Mouse (Mus musculus) megakaryocyte, embryonic 14.5 days (primary cell): ENCODE results near the gene Tmem163. TPM values are rescaled to one million over a fixed set of nuclear protein-coding genes. Genes with fewer than 3 reads are reported as not detected.

Experiments
- H3K27me3 ChIP-seq: replicated peaks from 2 replicates; pipeline ENCODE3; 2012; ENCODE audit warnings: inconsistent platforms
- H3K36me3 ChIP-seq: replicated peaks from 2 replicates; pipeline ENCODE3; 2012; ENCODE audit warnings: low read length, inconsistent platforms, mixed read lengths
- H3K4me1 ChIP-seq: 2 replicates; pipeline ENCODE4 v1.6.1; 2012; ENCODE audit warnings: inconsistent platforms
- H3K4me3 ChIP-seq: replicated peaks from 2 replicates; pipeline ENCODE3; 2012; ENCODE audit warnings: moderate library complexity, mild to moderate bottlenecking, inconsistent platforms
- H3K9me3 ChIP-seq: 2 replicates; pipeline ENCODE4 v1.6.1; 2012; ENCODE audit warnings: inconsistent platforms
- FLI1 ChIP-seq: IDR thresholded peaks from 2 replicates; pipeline ENCODE4 v1.6.1; 2012; ENCODE audit warnings: low read length, inconsistent platforms, mixed read lengths
- GATA1 ChIP-seq: IDR thresholded peaks from 3 replicates; pipeline ENCODE4 v1.6.1; 2012; ENCODE audit warnings: mixed read lengths, low read length, inconsistent platforms, borderline replicate concordance
- polyA plus RNA-seq: library from polyadenylated mRNA; stranded (reverse); fragments of >175 nt; gene quantifications from 2 replicates; pipeline ENCODE4 v1.2.3, GENCODE M21; 2012; ENCODE audit warnings: low replicate concordance; ENCODE audit not compliant: insufficient read depth

The Tmem163 gene
- polyA plus RNA-seq, 1 experiment: 41.1 TPM

- no peaks in the 10 kb centered on the region for H3K9me3 ChIP-seq
- TF ChIP-seq GATA1 (no peak), FLI1 (no peak)
- 0 out of 2 replicates have a peak, but pooled peaks cover 4% of the 10 kb centered on the region for H3K4me1 ChIP-seq
These were observed 236.2 kb downstream of the Tmem163 start for GRCm38 (mm10) chr1:127442880-127443877.

GRCm38 (mm10) chr1:127441736-127442135, 237.6 kb downstream of the Tmem163 start:
- TF ChIP-seq FLI1 (no peak), GATA1 (no peak)
- H3K27me3 ChIP-seq: no peaks in the 10 kb centered on the region
- H3K4me1 ChIP-seq: 0 out of 2 replicates have a peak, but pooled peaks cover 4% of the 10 kb centered on the region
- H3K36me3 ChIP-seq: peaks cover 75% of the 10 kb centered on the region
- no peak overlapping the region for H3K4me3 ChIP-seq
- no peaks in the 10 kb centered on the region for H3K9me3 ChIP-seq

More at GRCm38 (mm10) chr1:127442880-127443877, 236.2 kb downstream of the Tmem163 start:
- no peaks in the 10 kb centered on the region for H3K27me3 ChIP-seq
- H3K4me3 ChIP-seq: no peak overlapping the region
- H3K36me3 ChIP-seq: peaks cover 75% of the 10 kb centered on the region

- H3K4me3 ChIP-seq: no peak overlapping the region
- no peaks in the 10 kb centered on the region for H3K9me3 ChIP-seq
- 0 out of 2 replicates have a peak, but pooled peaks cover 4% of the 10 kb centered on the region for H3K4me1 ChIP-seq
- peaks cover 76% of the 10 kb centered on the region for H3K36me3 ChIP-seq
- no peaks in the 10 kb centered on the region for H3K27me3 ChIP-seq
- TF ChIP-seq FLI1 (no peak), GATA1 (no peak)
These were observed 238.3 kb downstream of the Tmem163 start for GRCm38 (mm10) chr1:127441007-127441406.

- no peaks in the 10 kb centered on the region for H3K27me3 ChIP-seq
- no peak overlapping the region for H3K4me3 ChIP-seq
- TF ChIP-seq FLI1: no peak
- no peak for TF ChIP-seq GATA1
- 0 out of 2 replicates have a peak, but pooled peaks cover 4% of the 10 kb centered on the region for H3K4me1 ChIP-seq
- H3K9me3 ChIP-seq: no peaks in the 10 kb centered on the region
- peaks cover 74% of the 10 kb centered on the region for H3K36me3 ChIP-seq
These were observed 239.9 kb downstream of the Tmem163 start for GRCm38 (mm10) chr1:127439452-127439891.

- H3K4me1 ChIP-seq: peaks cover 2% of the 10 kb centered on the region; the same call in 1 of the 2 replicates
- TF ChIP-seq FLI1 (no peak), GATA1 (no peak)
- H3K27me3 ChIP-seq: no peaks in the 10 kb centered on the region
- H3K4me3 ChIP-seq: no peak overlapping the region
- no peaks in the 10 kb centered on the region for H3K9me3 ChIP-seq
- peaks cover 73% of the 10 kb centered on the region for H3K36me3 ChIP-seq
These were observed 242.3 kb downstream of the Tmem163 start for GRCm38 (mm10) chr1:127437091-127437490.

Other genes starting within 250 kb of the Tmem163 start
- not detected in 2 replicates for gene Acmsd, start 49.9 kb upstream of the Tmem163 start, polyA plus RNA-seq
- gene Ccnt2, start 94.6 kb upstream of the Tmem163 start, polyA plus RNA-seq: 2.5 and 6.0 TPM in 2 replicates
- gene Map3k19, start 175.5 kb upstream of the Tmem163 start, polyA plus RNA-seq: 0.09 TPM in 1 of 2 replicates, not detected in the other
- gene Rab3gap1, start 189.2 kb upstream of the Tmem163 start, polyA plus RNA-seq: 10.5 and 30.7 TPM in 2 replicates